Mouse (Mus musculus): ENCODE data around the gene Aldh18a1. TPM values are rescaled to one million over a fixed set of nuclear protein-coding genes. Genes with fewer than 3 reads are reported as not detected.

Aldh18a1 gene
- polyA plus RNA-seq, 1 experiment: 13.3 TPM

- DNase-seq: no peak
- TF ChIP-seq CTCF (IDR thresholded peaks at IDR 0.05; ENCODE audit: insufficient read depth, low read length): no peak
- TF ChIP-seq POLR2A (IDR thresholded peaks at IDR 0.05; ENCODE audit: borderline replicate concordance, extremely low read depth, low read depth, low read length): no peak
- Histone ChIP-seq H3K4me3 (replicated peaks; ENCODE audit: extremely low read depth, low read depth, low read length) (no peak overlapping the region), H3K4me1 (ENCODE audit: control insufficient read depth, insufficient read depth, low read length) (peaks cover 3% of the 10 kb centered on the region; the same call in 1 of the 2 replicates)
- 76% methylated on average over 7 of the region's 7 CpGs for WGBS
Observed at GRCm38 (mm10) chr19:40514376-40514775, 73.9 kb downstream of the Aldh18a1 start.

- whole genome bisulfite sequencing: under 1% methylated on average over 51 of the region's 51 CpGs
- H3K4me3 ChIP-seq (replicated peaks; ENCODE audit: extremely low read depth, low read depth, low read length): peak within 1 kb of the TSS; percentile 65
- peak; percentile 93 for DNase-seq
- peaks cover 6% of the 10 kb centered on the region for H3K4me1 ChIP-seq (ENCODE audit: control insufficient read depth, insufficient read depth, low read length)
- TF ChIP-seq CTCF (IDR thresholded peaks at IDR 0.05; ENCODE audit: insufficient read depth, low read length) (no peak), POLR2A (IDR thresholded peaks at IDR 0.05; ENCODE audit: borderline replicate concordance, extremely low read depth, low read depth, low read length) (peak; percentile 92; the same call in 1 of the 2 replicates)
Observed at GRCm38 (mm10) chr19:40513632-40514078, 74.6 kb downstream of the Aldh18a1 start, which contains the start of gene Sorbs1. Gene Sorbs1 (minus strand): TSS chr19:40513779.

- TF ChIP-seq CTCF (IDR thresholded peaks at IDR 0.05; ENCODE audit: insufficient read depth, low read length) (no peak), POLR2A (IDR thresholded peaks at IDR 0.05; ENCODE audit: borderline replicate concordance, extremely low read depth, low read depth, low read length) (no peak; the same call in 1 of the 2 replicates)
- DNase-seq: peak; percentile 56
- WGBS: 1% methylated on average over 34 of the region's 34 CpGs
Observed at GRCm38 (mm10) chr19:40512500-40513421, 75.5 kb downstream of the Aldh18a1 start.

GRCm38 (mm10) chr19:40511679-40512309 lies 76.5 kb downstream of the Aldh18a1 start:
- TF ChIP-seq POLR2A (IDR thresholded peaks at IDR 0.05; ENCODE audit: borderline replicate concordance, extremely low read depth, low read depth, low read length): peak; percentile 21; the same call in 1 of the 2 replicates
- no peak for TF ChIP-seq CTCF (IDR thresholded peaks at IDR 0.05; ENCODE audit: insufficient read depth, low read length)
- no peak for DNase-seq
- Histone ChIP-seq H3K4me3 (replicated peaks; ENCODE audit: extremely low read depth, low read depth, low read length) (peak overlapping the region; percentile 25), H3K4me1 (ENCODE audit: control insufficient read depth, insufficient read depth, low read length) (peaks cover 6% of the 10 kb centered on the region)
- WGBS: 26% methylated on average over 5 of the region's 5 CpGs

More at GRCm38 (mm10) chr19:40512500-40513421, 75.5 kb downstream of the Aldh18a1 start:
- Histone ChIP-seq H3K4me1 (ENCODE audit: control insufficient read depth, insufficient read depth, low read length) (peaks cover 6% of the 10 kb centered on the region), H3K4me3 (replicated peaks; ENCODE audit: extremely low read depth, low read depth, low read length) (peak overlapping the region; percentile 65)

- no peak for TF ChIP-seq CTCF (IDR thresholded peaks at IDR 0.05; ENCODE audit: insufficient read depth, low read length)
- no peak for TF ChIP-seq POLR2A (IDR thresholded peaks at IDR 0.05; ENCODE audit: borderline replicate concordance, extremely low read depth, low read depth, low read length)
- no peak for DNase-seq
- peak overlapping the region; percentile 30 for H3K4me3 ChIP-seq (replicated peaks; ENCODE audit: extremely low read depth, low read depth, low read length)
- H3K4me1 ChIP-seq (ENCODE audit: control insufficient read depth, insufficient read depth, low read length): peaks cover 6% of the 10 kb centered on the region
- WGBS: 53% methylated on average over 8 of the region's 8 CpGs
Observed at GRCm38 (mm10) chr19:40511100-40511439, 77.2 kb downstream of the Aldh18a1 start.

GRCm38 (mm10) chr19:40510387-40511099 lies 77.7 kb downstream of the Aldh18a1 start:
- no peak for TF ChIP-seq POLR2A (IDR thresholded peaks at IDR 0.05; ENCODE audit: borderline replicate concordance, extremely low read depth, low read depth, low read length)
- no peak for TF ChIP-seq CTCF (IDR thresholded peaks at IDR 0.05; ENCODE audit: insufficient read depth, low read length)
- peak overlapping the region; percentile 30 for H3K4me3 ChIP-seq (replicated peaks; ENCODE audit: extremely low read depth, low read depth, low read length)
- 51% methylated on average over 13 of the region's 13 CpGs for WGBS
- no peak for DNase-seq
- peaks cover 6% of the 10 kb centered on the region for H3K4me1 ChIP-seq (ENCODE audit: control insufficient read depth, insufficient read depth, low read length)

GRCm38 (mm10) chr19:40509274-40509673 lies 79.0 kb downstream of the Aldh18a1 start:
- peaks cover 10% of the 10 kb centered on the region for H3K4me1 ChIP-seq (ENCODE audit: control insufficient read depth, insufficient read depth, low read length)
- no peak for TF ChIP-seq CTCF (IDR thresholded peaks at IDR 0.05; ENCODE audit: insufficient read depth, low read length)
- no peak for TF ChIP-seq POLR2A (IDR thresholded peaks at IDR 0.05; ENCODE audit: borderline replicate concordance, extremely low read depth, low read depth, low read length)
- 57% methylated on average over 2 of the region's 2 CpGs for WGBS
- DNase-seq: no peak
- H3K4me3 ChIP-seq (replicated peaks; ENCODE audit: extremely low read depth, low read depth, low read length): no peak overlapping the region

- no peak for DNase-seq
- no peak overlapping the region for H3K4me3 ChIP-seq (replicated peaks; ENCODE audit: extremely low read depth, low read depth, low read length)
- peaks cover 10% of the 10 kb centered on the region for H3K4me1 ChIP-seq (ENCODE audit: control insufficient read depth, insufficient read depth, low read length)
- WGBS: 33% methylated on average over 2 of the region's 2 CpGs
- TF ChIP-seq CTCF (IDR thresholded peaks at IDR 0.05; ENCODE audit: insufficient read depth, low read length) (no peak), POLR2A (IDR thresholded peaks at IDR 0.05; ENCODE audit: borderline replicate concordance, extremely low read depth, low read depth, low read length) (no peak)
Observed at GRCm38 (mm10) chr19:40508851-40509250, 79.4 kb downstream of the Aldh18a1 start.

- 83% methylated on average over 3 of the region's 3 CpGs for WGBS
Observed at GRCm38 (mm10) chr19:40506965-40507364, 81.3 kb downstream of the Aldh18a1 start.

More at GRCm38 (mm10) chr19:40506965-40507364, 81.3 kb downstream of the Aldh18a1 start:
- no peak overlapping the region for H3K4me3 ChIP-seq (replicated peaks; ENCODE audit: extremely low read depth, low read depth, low read length)
- TF ChIP-seq CTCF (IDR thresholded peaks at IDR 0.05; ENCODE audit: insufficient read depth, low read length) (no peak), POLR2A (IDR thresholded peaks at IDR 0.05; ENCODE audit: borderline replicate concordance, extremely low read depth, low read depth, low read length) (no peak)
- H3K4me1 ChIP-seq (ENCODE audit: control insufficient read depth, insufficient read depth, low read length): peaks cover 9% of the 10 kb centered on the region
- DNase-seq: no peak

Measured in lung, adult 2 months (tissue).